Mouse (Mus musculus): Measurements from ENCODE around the gene Abl2. TPM values are rescaled to one million over a fixed set of nuclear protein-coding genes. Genes with fewer than 3 reads are reported as not detected.
"Not testable (repeated sequence)": the region's sequence is repeated elsewhere in the genome, so short reads cannot be mapped to it uniquely, and the experiment has no call there.

Abl2 gene
- 3.7 and 4.2 TPM in 2 replicates for polyA plus RNA-seq (2014; fragmentation: Nextera tagmentation; extraction: Ambion mirVana)

GRCm38 (mm10) chr1:156558024-156558930 is at the start of gene Abl2:
Abl2 (plus strand) TSS chr1:156558786.
- no peaks in the 10 kb centered on the region for H3K36me3 ChIP-seq (ENCODE audit: control insufficient read depth, insufficient read depth, low read length)
- H3K4me3 ChIP-seq (ENCODE audit: control insufficient read depth in 1 of 2, insufficient read depth in 1 of 2, low read depth in 1 of 2, low read length in 2 of 2): peak within 1 kb of the TSS; percentile 85 to 99
- H3K27me3 ChIP-seq (ENCODE audit: control insufficient read depth, insufficient read depth, low read length): no peaks in the 10 kb centered on the region
- 9% methylated on average over 59 of the region's 60 CpGs for WGBS
- peak within 1 kb of the TSS; percentile 72 to 91 for H3K27ac ChIP-seq (replicated peaks in 1 of 2; ENCODE audit: control insufficient read depth in 1 of 2, insufficient read depth in 1 of 2, low read depth in 2 of 2, low read length in 2 of 2)
- H3K4me1 ChIP-seq (ENCODE audit: control insufficient read depth in 2 of 2, insufficient read depth in 2 of 2, low read length in 2 of 2): no peaks in the 10 kb centered on the region
- H3K9me3 ChIP-seq (ENCODE audit: control insufficient read depth, low read length): no peaks in the 10 kb centered on the region
- peak; percentile 94 for ATAC-seq (ENCODE audit: insufficient number of reproducible peaks, insufficient read depth, low FRiP score, low read depth)
- peak within 1 kb of the TSS; percentile 99 for H3K9ac ChIP-seq (ENCODE audit: low read length)
- peak within 1 kb of the TSS; percentile 85 for H3K4me2 ChIP-seq (ENCODE audit: low read length)

GRCm38 (mm10) chr1:156520136-156520780 is 38.3 kb upstream of the Abl2 start:
- no peak for ATAC-seq (ENCODE audit: insufficient number of reproducible peaks, insufficient read depth, low FRiP score, low read depth)
- WGBS: 69% methylated on average over 3 of the region's 3 CpGs

GRCm38 (mm10) chr1:156521796-156522517 is 36.6 kb upstream of the Abl2 start:
- no peak overlapping the region for H3K4me2 ChIP-seq (ENCODE audit: low read length)
- H3K4me3 ChIP-seq (ENCODE audit: control insufficient read depth in 1 of 2, insufficient read depth in 1 of 2, low read depth in 1 of 2, low read length in 2 of 2): no peak overlapping the region
- H3K4me1 ChIP-seq (ENCODE audit: control insufficient read depth in 2 of 2, insufficient read depth in 2 of 2, low read length in 2 of 2): no peaks in the 10 kb centered on the region
- WGBS: 75% methylated on average over 15 of the region's 15 CpGs
- ATAC-seq (ENCODE audit: insufficient number of reproducible peaks, insufficient read depth, low FRiP score, low read depth): no peak
- no peaks in the 10 kb centered on the region for H3K36me3 ChIP-seq (ENCODE audit: control insufficient read depth, insufficient read depth, low read length)
- no peaks in the 10 kb centered on the region for H3K27me3 ChIP-seq (ENCODE audit: control insufficient read depth, insufficient read depth, low read length)
- H3K27ac ChIP-seq (replicated peaks in 1 of 2; ENCODE audit: control insufficient read depth in 1 of 2, insufficient read depth in 1 of 2, low read depth in 2 of 2, low read length in 2 of 2): no peak overlapping the region
- no peak overlapping the region for H3K9ac ChIP-seq (ENCODE audit: low read length)
- H3K9me3 ChIP-seq (ENCODE audit: control insufficient read depth, low read length): no peaks in the 10 kb centered on the region

More at GRCm38 (mm10) chr1:156520136-156520780, 38.3 kb upstream of the Abl2 start:
- H3K27ac ChIP-seq (replicated peaks in 1 of 2; ENCODE audit: control insufficient read depth in 1 of 2, insufficient read depth in 1 of 2, low read depth in 2 of 2, low read length in 2 of 2): no peak overlapping the region
- H3K4me1 ChIP-seq (ENCODE audit: control insufficient read depth in 2 of 2, insufficient read depth in 2 of 2, low read length in 2 of 2): no peaks in the 10 kb centered on the region
- no peaks in the 10 kb centered on the region for H3K27me3 ChIP-seq (ENCODE audit: control insufficient read depth, insufficient read depth, low read length)
- no peaks in the 10 kb centered on the region for H3K36me3 ChIP-seq (ENCODE audit: control insufficient read depth, insufficient read depth, low read length)
- H3K4me2 ChIP-seq (ENCODE audit: low read length): no peak overlapping the region
- no peak overlapping the region for H3K4me3 ChIP-seq (ENCODE audit: control insufficient read depth in 1 of 2, insufficient read depth in 1 of 2, low read depth in 1 of 2, low read length in 2 of 2)
- H3K9me3 ChIP-seq (ENCODE audit: control insufficient read depth, low read length): no peaks in the 10 kb centered on the region
- no peak overlapping the region for H3K9ac ChIP-seq (ENCODE audit: low read length)

GRCm38 (mm10) chr1:156523842-156524241 is 34.7 kb upstream of the Abl2 start, which contains the start of gene Gm10031:
Gm10031 (plus strand) TSS chr1:156524012.
- not testable (repeated sequence) for H3K4me2 ChIP-seq (ENCODE audit: low read length); H3K4me1 ChIP-seq (ENCODE audit: control insufficient read depth in 2 of 2, insufficient read depth in 2 of 2, low read length in 2 of 2); H3K27me3 ChIP-seq (ENCODE audit: control insufficient read depth, insufficient read depth, low read length); H3K36me3 ChIP-seq (ENCODE audit: control insufficient read depth, insufficient read depth, low read length); H3K4me3 ChIP-seq (ENCODE audit: control insufficient read depth in 1 of 2, insufficient read depth in 1 of 2, low read depth in 1 of 2, low read length in 2 of 2); H3K27ac ChIP-seq (replicated peaks in 1 of 2; ENCODE audit: control insufficient read depth in 1 of 2, insufficient read depth in 1 of 2, low read depth in 2 of 2, low read length in 2 of 2); H3K9ac ChIP-seq (ENCODE audit: low read length); H3K9me3 ChIP-seq (ENCODE audit: control insufficient read depth, low read length); ATAC-seq (ENCODE audit: insufficient number of reproducible peaks, insufficient read depth, low FRiP score, low read depth)
- whole genome bisulfite sequencing: 87% methylated on average over 21 of the region's 22 CpGs

GRCm38 (mm10) chr1:156532476-156533175 is 26.0 kb upstream of the Abl2 start:
- H3K9me3 ChIP-seq (ENCODE audit: control insufficient read depth, low read length); ATAC-seq (ENCODE audit: insufficient number of reproducible peaks, insufficient read depth, low FRiP score, low read depth); H3K4me3 ChIP-seq (ENCODE audit: control insufficient read depth in 1 of 2, insufficient read depth in 1 of 2, low read depth in 1 of 2, low read length in 2 of 2); H3K27ac ChIP-seq (replicated peaks in 1 of 2; ENCODE audit: control insufficient read depth in 1 of 2, insufficient read depth in 1 of 2, low read depth in 2 of 2, low read length in 2 of 2); H3K27me3 ChIP-seq (ENCODE audit: control insufficient read depth, insufficient read depth, low read length); H3K4me2 ChIP-seq (ENCODE audit: low read length); H3K36me3 ChIP-seq (ENCODE audit: control insufficient read depth, insufficient read depth, low read length); H3K4me1 ChIP-seq (ENCODE audit: control insufficient read depth in 2 of 2, insufficient read depth in 2 of 2, low read length in 2 of 2); H3K9ac ChIP-seq (ENCODE audit: low read length): not testable (repeated sequence)
- 78% methylated on average over 16 of the region's 16 CpGs for WGBS

- no peaks in the 10 kb centered on the region for H3K9me3 ChIP-seq (ENCODE audit: control insufficient read depth, low read length)
- H3K9ac ChIP-seq (ENCODE audit: low read length): no peak overlapping the region
Observed at GRCm38 (mm10) chr1:156533483-156533882, 25.1 kb upstream of the Abl2 start.

GRCm38 (mm10) chr1:156533911-156534310 is 24.7 kb upstream of the Abl2 start:
- H3K9ac ChIP-seq (ENCODE audit: low read length): no peak overlapping the region
- H3K27ac ChIP-seq (replicated peaks in 1 of 2; ENCODE audit: control insufficient read depth in 1 of 2, insufficient read depth in 1 of 2, low read depth in 2 of 2, low read length in 2 of 2): no peak overlapping the region
- ATAC-seq (ENCODE audit: insufficient number of reproducible peaks, insufficient read depth, low FRiP score, low read depth): no peak
- WGBS: 79% methylated on average over 4 of the region's 4 CpGs
- no peak overlapping the region for H3K4me2 ChIP-seq (ENCODE audit: low read length)
- no peak overlapping the region for H3K4me3 ChIP-seq (ENCODE audit: control insufficient read depth in 1 of 2, insufficient read depth in 1 of 2, low read depth in 1 of 2, low read length in 2 of 2)
- H3K9me3 ChIP-seq (ENCODE audit: control insufficient read depth, low read length): no peaks in the 10 kb centered on the region
- no peaks in the 10 kb centered on the region for H3K4me1 ChIP-seq (ENCODE audit: control insufficient read depth in 2 of 2, insufficient read depth in 2 of 2, low read length in 2 of 2)
- H3K36me3 ChIP-seq (ENCODE audit: control insufficient read depth, insufficient read depth, low read length): no peaks in the 10 kb centered on the region
- H3K27me3 ChIP-seq (ENCODE audit: control insufficient read depth, insufficient read depth, low read length): no peaks in the 10 kb centered on the region

More at GRCm38 (mm10) chr1:156533483-156533882, 25.1 kb upstream of the Abl2 start:
- Histone ChIP-seq H3K36me3 (ENCODE audit: control insufficient read depth, insufficient read depth, low read length) (no peaks in the 10 kb centered on the region), H3K27ac (replicated peaks in 1 of 2; ENCODE audit: control insufficient read depth in 1 of 2, insufficient read depth in 1 of 2, low read depth in 2 of 2, low read length in 2 of 2) (no peak overlapping the region), H3K4me2 (ENCODE audit: low read length) (no peak overlapping the region), H3K27me3 (ENCODE audit: control insufficient read depth, insufficient read depth, low read length) (no peaks in the 10 kb centered on the region), H3K4me1 (ENCODE audit: control insufficient read depth in 2 of 2, insufficient read depth in 2 of 2, low read length in 2 of 2) (no peaks in the 10 kb centered on the region), H3K4me3 (ENCODE audit: control insufficient read depth in 1 of 2, insufficient read depth in 1 of 2, low read depth in 1 of 2, low read length in 2 of 2) (no peak overlapping the region)
- no peak for ATAC-seq (ENCODE audit: insufficient number of reproducible peaks, insufficient read depth, low FRiP score, low read depth)
- WGBS: 83% methylated on average over 3 of the region's 3 CpGs

Data from heart, embryonic 14.5 days (tissue).